Mouse (Mus musculus): Measurements from ENCODE around the gene Fam20a. TPM values are rescaled to one million over a fixed set of nuclear protein-coding genes. Genes with fewer than 3 reads are reported as not detected.
A peak's percentile ranks its signal among the peaks of the same experiment; 100 is the strongest.
"Not testable (repeated sequence)": the region's sequence is repeated elsewhere in the genome, so short reads cannot be mapped to it uniquely, and the experiment has no call there.

The Fam20a gene
- polyA plus RNA-seq, 2 experiments from 2014 or later: 0.91 to 1.7 TPM

DNA sequence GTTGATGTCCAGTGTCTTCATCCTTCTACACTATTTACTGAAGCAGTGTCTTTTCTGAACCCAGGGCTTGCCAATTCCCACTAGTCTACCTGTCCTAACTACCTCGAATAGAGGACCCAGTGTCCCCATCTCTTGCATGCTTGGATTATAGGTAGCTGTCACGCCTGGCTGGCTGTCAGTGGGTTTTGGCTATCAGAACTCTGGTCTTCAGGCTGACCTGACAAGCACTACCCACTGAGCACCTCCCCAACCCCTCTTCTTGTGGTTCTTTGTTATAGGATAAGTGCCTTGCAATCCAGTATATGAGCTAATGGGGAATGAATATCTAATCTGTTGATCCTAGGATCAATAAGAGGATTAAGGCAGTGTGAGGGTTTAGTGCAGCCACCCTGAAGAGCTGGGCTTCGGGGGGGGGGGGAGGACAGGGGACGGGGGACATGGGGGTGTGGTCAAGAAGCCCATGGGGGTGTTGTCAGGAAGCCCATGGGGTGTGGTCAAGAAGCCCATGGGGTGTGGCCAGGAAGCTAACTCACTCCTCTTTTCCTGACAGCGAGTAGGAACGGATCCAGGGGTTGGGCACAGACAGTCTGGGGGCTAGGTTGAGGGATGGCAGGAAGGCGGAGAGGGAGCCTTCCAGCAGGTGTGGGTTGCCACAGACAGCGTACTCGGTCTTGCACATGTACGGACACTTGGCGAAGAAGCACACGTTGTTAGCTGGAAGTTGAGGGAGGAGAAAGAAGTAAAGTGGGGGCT, 45.3 kb downstream of the Fam20a start:
- no peak for ATAC-seq

DNA sequence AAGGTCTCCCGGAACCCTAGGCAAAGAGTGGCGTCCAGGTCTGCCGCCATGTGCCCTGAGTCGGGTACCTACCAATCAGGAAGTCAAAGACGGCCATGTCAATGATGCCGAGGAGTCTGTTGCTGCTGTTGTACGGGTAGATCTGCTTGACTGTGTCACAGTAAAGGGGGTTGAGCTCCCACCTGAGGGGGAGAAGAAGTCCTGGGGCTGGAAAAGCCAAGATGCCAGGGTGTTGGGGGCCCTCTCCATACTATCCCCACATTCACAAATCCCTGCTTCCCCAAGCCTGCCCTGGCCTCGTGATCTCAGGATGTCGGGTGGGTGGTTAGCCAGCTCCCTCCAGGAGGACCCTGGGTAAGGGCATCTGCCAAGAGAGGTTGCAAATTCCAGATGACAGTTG, 46.3 kb downstream of the Fam20a start:
- ATAC-seq: no peak

DNA sequence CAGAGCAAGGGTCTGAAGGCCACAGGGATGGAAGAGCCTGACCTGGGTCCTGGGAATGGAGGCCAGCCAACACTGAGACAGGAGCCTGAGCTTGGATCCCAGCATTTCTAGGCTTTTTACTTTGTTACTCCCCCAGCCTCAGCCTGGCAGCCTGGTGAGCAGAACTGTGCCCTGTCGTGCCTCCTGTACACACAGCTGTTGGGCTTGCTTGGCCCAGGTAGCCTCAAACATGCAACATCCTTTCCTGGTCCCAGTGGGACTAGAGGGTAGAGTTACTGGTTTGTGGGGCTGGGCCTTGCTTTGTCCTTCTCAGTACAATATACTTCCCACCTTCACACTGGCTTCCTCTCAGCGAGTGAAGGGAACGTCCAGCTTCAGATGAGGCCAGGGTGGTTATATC, 46.9 kb downstream of the Fam20a start:
- no peak for ATAC-seq

DNA sequence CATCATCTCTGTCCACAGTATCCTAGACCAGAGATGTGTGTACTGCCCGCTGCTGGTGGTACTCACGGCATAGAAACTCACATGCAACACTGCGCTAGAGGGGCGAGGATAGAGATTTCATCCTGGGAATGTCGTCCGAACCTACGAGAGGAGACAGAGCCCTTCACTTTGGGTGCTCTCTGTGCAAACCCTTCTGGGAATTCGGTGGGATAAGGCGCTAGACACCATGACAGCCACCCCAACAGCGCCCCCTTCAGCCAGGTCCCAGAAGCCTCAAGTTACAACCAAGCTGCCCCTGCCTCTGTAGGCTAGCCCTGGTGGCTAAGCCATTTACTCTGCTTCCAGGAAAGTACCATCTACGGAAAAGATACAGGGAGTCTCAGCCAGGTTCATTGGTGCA, 47.5 kb downstream of the Fam20a start:
- no peak for ATAC-seq

DNA sequence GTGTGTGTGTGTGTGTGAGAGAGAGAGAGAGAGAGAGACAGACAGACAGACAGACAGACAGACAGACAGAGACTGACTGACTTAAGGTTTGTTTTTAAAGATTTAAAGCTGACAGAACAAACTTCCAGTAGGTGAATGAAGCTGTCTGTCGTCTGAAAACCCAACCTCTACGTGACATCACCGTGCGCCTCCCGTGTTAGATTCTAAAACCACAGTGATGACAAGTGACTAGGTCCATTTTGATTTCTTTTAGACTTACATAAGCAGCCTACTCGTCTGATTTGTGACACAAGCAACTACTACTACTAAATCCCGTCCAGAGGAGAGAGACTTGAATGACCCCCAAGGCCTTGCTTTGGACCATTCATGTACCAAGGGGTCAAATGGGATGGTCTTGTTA, 48.3 kb downstream of the Fam20a start:
- ATAC-seq: peak; percentile 36

DNA sequence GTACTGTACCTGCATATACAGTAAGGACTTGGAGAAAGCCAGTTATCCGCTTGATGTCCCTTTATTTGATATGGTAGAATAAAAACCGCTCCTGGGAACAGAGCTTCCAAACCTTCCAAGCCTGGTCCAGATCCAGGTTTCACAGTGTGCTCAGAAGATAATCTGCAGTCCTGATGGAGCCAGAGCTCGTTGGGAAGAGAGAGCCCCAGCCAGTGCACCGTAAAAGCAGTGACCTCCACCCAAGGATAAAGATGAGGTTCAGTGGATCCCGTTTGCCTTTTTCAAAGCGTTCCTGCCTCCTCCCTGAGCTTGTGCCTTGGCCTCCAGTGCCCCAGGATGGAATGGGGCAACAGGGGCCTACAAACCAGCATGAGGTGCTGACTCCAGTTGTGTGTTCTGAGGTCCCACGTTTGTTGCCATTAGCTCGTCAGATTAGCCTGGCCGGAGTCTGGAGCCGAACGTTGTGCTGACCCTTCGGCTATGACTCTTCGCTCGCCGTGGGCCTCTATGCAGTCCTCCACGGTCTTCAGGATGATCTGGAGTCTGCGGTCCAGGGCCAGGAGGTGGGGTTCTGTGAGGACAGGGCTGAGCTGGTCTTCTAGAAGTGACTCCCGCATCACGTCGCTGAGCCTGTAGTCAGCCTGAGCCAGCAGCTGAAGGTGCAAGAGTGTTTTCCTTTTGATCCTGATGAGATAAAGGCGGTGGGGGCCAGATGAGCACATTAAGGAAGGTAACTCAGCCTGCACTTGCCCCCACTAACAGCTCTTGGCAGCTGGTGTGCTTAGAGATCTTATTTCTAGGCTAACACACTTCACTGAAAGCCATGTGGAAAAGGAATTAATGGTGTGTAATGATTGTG, 49.0 kb downstream of the Fam20a start:
- ATAC-seq: no peak

DNA sequence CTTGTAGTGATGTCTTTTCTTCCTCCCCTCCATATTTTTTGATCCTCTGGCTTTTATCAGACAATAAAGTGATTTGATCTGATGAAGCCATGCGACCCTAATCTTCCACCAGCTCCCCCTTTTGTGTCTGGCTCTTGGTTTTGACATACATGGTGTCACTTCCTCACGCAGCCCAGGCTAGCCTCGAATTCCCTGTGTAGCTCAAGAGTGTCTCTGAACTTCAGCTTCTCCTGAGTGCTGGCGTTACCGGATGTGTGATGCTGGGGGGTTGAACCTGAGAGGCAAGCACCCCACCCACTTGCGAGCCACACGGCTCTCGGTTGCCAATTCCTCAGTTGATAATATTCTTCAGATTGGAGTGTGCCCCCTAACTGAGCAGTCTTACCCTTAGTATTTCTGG, 49.7 kb downstream of the Fam20a start:
- no peak for ATAC-seq

DNA sequence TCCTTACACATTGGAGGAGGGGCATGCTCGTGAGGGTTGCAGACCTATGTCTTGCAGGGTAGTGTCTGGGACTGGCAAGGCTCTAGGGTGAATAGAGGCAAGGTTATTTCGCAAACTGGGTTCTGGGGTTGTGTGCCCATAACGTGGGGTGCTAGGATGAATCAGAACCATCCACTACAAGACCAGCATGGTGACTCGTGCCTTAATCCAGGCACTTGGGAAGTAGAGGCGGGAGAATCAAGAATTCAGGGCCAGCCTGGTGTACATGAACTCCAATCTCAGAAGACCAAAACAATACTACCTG, 50.1 kb downstream of the Fam20a start:
- no peak for ATAC-seq

DNA sequence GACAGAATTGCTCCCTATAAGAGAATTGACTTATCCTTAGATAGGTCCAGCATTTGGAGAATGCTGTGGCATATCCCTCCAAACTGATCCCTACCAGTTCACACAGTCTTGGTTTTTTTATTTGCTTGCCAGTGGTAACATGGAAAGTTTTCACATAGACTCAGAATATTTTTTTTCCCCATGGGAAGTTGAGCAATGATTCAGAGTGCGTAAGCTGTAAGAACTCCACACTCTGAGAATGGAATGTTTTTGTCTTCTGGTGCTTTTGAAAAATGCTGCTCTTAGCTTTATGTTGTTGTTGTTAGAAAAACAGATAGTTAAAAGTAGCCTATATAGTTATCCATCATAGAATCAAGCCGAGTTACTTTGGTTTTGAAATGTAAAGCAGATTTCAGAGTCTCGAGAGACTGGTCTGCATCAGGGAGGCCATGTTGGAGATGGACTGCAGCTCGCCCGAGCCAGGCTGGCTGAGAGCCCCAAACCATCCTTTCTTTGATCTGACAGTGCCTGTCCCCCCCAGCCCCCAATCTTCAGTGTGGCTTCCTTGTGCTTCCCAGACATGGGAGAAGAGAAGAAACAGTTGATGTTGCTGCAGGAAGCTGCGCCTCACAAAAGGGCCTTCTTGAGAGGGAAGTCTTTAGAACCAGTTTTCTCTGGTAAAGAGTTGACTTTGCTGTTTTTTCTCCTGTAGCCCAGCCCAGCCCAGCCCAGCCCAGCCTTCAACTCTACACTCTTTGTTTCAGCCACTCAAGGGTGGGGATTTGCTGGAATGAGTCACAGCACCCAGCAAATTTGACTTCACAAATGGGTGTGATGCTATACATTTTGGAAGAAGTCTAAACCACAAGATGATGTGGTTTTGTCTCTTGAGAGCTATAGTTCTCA, 50.7 kb downstream of the Fam20a start:
- peak; percentile 64 for ATAC-seq

DNA sequence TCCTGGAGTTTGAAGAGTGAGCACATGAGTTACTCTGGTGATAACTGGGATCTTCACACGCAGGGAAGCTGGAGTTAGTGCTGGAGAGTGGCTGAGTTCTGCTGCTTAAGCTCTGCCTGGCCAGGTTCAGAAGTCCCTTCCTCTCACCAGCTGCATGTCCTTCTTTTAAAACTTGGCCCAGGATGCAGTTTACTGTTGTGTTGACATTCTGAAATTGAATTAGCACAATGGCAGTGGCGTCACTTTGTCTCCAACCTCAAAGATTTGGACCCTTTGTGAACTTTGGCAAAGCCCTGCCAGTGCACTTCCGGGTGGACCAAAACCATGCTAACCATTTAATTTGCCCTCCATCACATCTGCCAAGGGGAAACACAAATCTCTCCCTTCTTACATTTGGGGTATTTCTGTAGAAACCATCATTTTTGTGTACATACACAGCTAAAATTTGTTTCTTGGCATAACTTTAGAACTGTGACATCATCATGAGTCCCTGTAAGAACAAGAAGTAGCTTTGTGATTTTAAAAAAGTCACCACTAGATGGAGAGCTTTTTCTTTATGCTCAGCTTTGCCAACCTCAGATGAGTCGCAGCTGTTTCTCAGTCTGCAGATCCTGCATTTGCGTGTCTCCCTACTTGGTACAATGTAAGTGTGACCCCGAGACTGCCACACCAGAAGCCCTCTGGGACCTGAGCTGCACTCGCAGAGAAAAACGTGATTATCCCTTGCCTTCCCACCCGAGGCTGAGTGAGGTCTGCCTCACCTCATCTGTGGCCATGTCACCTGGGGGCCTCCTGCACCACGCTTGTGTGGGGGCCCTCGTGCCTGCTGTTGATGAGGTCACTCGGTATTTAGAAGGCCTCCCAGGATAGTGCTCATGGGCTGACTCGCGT, 51.8 kb downstream of the Fam20a start:
- peak; percentile 63 for ATAC-seq

DNA sequence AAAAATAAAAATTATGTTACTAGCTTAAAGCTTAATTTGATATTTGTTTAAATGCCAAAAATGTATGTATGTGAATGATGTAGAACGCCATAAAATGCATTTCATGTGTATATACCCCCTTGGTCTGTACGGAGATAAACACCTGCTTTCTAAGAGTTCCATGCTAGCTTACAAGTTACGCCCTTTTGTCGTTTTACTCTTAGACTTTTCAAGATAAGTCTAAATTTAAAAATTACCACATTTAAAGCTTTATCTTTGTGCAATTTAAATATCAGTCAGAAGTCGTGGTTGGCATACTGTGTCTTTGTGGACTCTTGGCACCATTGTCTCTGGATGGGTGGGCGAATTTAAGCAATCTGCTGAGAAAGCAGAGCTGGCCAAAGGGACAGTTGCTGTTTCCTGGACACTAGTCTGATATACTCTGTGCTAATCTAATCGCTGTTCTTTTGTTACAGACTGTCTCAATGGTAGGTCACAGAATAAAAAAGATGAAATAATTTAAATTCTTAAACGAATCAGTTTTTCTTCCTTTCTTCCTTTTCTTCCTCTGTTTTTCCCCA, 52.9 kb downstream of the Fam20a start:
- no peak for ATAC-seq

DNA sequence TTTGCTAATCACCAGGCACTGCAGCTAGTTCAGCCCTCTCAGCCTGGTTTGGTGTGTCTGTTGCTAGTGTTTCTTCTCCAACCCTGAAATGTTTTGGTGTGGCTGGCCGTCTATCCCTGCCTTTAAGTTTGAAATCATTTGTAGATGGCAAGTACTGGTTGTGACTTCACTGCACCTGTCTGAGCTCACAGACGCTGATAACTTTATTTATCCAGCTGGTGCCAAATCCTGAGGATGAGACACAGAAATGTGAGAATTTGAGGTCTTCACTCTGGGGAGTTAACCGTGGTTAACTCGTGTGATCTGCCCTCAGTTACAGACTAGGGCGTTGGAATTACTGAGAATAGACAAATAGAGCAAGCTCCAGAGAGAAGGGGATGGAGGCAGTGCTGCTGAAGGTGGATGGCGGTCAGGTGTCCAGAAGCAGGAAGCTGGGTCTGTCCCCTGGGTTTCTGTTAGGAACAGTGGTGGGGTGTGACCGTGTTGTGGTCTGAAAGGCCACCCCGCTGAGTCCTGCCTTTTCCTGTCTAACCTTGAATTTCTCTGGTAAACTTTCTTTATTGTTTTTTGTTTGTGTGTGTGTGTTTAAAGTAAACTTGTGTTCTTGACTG, 53.9 kb downstream of the Fam20a start:
- ATAC-seq: no peak

DNA sequence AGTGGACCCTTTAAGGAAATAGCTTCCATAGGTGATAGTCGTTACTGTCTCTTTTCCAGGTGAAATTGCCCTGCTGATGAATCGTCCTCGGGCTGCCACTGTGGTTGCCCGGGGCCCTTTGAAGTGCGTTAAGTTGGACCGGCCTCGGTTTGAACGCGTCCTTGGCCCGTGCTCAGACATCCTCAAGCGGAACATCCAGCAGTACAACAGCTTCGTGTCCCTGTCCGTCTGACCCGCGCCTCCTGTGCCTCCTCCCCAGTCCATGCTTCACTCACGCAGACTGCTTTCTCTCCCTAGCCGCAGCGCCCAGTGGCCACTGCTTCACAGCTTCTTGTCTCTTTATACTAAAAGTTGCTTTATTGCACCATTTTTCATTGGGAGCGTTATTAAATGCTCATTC, 54.7 kb downstream of the Fam20a start:
- ATAC-seq: no peak

DNA sequence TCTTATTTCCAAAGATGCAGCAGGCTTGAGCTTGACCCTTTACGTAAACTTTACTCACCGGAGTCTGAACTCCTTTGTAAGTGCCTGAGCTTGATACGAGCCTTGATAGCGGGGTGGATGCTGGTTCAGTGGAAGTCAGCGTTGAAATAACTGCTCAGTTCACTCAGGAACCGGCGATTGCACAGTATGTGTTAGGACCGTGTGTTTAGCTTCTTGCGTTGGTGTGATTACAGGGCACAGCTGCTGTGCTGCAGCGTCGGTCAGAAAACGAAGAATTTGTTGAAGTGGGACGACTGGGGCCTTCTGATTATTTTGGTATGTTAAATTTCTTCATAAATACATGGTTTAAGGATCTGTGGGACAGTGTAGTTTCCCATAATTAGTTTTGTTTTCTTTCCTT, 55.7 kb downstream of the Fam20a start:
- no peak for ATAC-seq

DNA sequence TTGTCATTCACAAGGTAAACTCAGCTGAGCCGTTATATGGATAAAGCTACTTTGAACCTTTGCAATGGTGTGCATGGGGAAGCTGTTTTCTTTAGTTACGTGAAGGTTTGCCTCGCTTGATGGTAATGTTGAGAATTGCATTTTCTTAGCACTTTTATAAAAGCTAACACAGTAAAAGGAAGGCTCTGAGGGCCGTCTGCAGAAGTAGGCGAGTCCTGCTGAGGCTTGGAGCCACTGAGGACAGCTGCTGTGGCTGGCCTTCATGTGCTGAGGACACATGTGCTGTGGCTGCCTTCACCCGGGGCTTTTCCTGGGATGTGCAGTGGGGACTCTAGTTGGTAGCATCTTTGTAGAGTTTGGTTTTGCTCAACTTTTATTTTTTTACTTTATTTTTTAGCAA, 56.7 kb downstream of the Fam20a start:
- ATAC-seq: no peak

DNA sequence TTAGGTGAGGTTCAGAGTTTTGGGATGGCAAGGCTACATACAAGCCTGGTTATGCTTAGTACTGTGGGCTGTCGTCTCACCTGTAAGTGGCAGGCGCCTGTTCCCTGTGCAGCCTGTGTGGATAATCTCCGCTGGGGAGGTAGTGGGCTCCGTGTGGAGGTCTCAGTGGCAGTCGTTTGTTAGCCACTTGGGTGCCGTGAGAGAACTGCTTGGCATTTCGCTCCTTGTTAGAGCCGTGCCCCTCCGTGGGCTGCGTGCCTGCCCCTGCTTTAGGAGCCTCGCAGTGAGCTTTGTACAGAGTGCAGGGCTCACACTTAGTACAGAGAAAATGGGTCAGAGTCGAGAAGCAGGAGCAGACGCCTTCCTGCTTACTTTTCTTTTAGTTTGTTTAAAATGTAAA, 57.8 kb downstream of the Fam20a start:
- no peak for ATAC-seq

DNA sequence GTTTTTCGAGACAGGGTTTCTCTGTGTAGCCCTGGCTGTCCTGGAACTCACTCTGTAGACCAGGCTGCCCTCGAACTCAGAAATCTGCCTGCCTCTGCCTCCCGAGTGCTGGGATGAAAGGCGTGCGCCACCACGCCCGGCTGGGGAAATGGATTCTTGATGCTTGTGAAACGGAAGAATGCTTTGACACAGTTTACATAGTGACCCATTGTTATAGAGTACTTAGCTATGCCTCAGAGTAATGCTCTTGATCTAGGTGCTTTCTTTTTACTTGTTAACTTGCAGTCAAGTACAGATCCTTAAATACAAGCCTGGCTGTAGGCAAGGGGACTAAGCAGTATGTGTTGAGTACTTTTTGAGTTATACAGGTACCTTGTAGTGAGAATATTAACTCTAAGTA, 61.6 kb downstream of the Fam20a start:
- ATAC-seq: not testable (repeated sequence)

DNA sequence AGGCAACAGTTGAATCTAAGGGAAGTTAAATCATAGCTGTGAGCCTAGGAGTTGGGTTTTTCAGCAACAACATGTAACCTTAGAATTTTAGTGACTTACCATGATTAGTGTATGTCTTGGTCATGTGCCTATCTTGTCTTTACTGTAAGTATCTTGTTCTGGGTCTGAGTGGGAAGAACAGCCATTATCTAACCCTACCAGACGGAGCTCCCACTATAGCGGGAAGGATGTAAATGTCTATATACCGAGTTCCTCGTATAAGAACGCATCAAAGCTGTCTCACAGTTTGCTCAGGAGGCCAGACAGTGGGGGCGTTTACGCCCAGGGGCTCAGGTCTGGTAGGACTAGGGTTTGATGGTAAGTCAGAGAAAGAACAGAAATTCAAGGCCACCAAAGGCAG, 65.8 kb downstream of the Fam20a start:
- ATAC-seq: no peak

DNA sequence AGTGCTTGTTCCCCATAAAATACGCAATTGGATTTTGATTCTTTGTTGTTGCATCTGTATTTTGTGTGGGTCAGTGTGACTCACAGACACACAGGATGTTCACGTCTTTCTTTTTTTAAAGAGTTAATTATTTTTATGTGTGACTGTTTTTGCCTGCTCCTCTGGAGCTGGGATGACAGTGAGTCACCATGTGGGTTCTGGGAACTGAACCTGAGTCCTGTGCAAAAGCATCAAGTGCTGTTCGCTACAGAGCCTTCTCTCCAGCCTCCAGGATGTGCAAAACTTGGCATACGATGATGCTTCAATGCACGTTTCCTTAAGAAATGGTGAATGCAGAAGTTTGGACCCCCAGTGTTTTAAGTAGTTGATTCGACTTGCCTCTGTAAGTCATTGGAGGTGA, 67.5 kb downstream of the Fam20a start:
- ATAC-seq: no peak

DNA sequence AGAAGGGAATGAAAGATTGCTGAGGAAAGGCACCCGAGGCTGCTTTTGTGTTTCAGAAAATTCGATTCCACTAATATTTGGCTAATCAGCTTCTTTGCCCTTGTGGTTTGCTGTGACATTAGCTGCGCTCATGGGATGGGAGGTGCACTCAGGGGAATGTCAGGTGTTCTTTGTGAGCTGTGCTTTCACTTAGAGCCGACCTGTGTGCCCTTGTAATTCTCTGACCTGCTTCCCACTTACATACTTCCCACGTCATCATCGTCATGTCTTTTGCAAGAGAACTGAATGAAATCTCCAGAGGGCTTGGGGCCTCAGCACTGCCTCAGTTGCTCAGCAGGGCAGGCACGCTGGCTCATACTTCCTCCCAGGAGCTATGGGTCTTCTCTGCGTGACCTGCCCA, 68.9 kb downstream of the Fam20a start:
- ATAC-seq: no peak

DNA sequence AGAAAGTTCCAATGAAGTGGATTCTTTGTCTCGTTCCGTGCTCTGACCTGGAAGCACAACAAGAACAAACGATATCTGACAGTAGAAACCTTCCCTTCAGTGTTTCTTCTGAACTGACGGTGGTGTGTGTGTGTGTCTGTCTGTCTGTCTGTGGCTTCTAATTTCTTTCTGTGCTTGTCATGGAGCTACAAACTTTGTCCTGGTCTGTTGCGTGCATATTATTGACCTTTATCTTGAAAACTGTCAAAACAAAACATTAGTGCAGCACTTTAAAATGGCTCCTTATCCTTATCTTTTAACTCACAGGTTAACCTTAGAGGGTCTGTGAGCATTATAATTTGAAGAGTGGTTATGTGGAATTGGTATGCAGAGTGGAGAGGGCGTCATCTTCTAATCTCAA, 69.6 kb downstream of the Fam20a start:
- no peak for ATAC-seq
